Comparison of ENCODE assay signal across 9 mouse cellular contexts in the genomic region with DNA sequence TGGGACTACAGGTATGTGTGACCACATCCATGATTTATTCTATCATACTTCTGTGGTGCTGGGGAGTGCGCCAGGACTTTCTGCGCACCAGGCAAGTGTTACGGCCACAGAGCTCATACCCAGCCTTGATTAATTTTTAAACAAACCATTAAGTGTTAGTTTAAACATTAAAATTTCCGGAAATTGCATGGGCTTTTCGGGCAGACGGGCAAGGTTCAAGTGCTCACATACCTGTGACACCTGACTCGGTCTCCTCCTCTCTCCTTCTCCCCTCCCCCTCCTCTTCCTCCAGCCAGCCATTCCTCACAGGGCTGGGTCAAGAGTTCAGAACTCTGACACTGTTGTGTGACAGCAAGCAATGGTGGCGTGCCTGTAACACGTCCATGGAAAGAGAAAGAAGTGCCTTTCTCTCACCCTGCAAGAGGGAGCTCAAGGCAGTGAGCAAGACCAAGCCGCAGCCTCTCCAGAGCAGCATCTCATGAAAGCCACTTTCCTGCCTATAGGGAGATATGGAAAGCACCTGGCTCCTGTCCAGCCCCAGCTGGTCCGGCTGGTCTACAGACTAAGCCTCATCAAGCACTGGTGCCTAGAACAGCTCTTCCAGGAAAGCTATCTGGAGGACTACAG. TPM values are rescaled to one million over a fixed set of nuclear protein-coding genes. Genes with fewer than 3 reads are reported as not detected.
DNase-seq lines count a peak whose midpoint lies in the region; ATAC-seq and TF ChIP-seq lines count a peak whose summit lies in the region.
"Had no signal": no experiment of that assay in that cellular context is flagged by ENCODE, and none has a peak within 500 bp of the region (broad histone marks: within the 10 kb centered on the region; RNA-seq: fewer than 3 reads in every experiment).

No protein-coding gene starts in this region.

- DNase-seq in gastrocnemius, adult 2 months: no peak
- no peak for DNase-seq in gastrocnemius, postnatal 14 days
- peak; percentile 84 for DNase-seq in kidney, adult 18-20 months
- DNase-seq in adrenal gland, adult 8-10 months: no peak
- DNase-seq in midbrain, embryonic 14.5 days: no peak

- H3K4me1 ChIP-seq in lung, embryonic 16.5 days (replicated peaks; ENCODE audit: control insufficient read depth, insufficient read depth, low read length): peaks cover 28% of the 10 kb centered on the region
- H3K4me1 ChIP-seq in midbrain, embryonic 14.5 days (ENCODE audit: control insufficient read depth, insufficient read depth, low read length): no peaks in the 10 kb centered on the region
- H3K4me1 ChIP-seq in hindbrain, embryonic 12.5 days: no peaks in the 10 kb centered on the region

- peak; percentile 88 for ATAC-seq in lung, embryonic 16.5 days (ENCODE audit: low read depth)
- ATAC-seq in midbrain, embryonic 14.5 days (ENCODE audit: low FRiP score, low TSS enrichment): no peak
- no peak for ATAC-seq in hindbrain, embryonic 12.5 days (ENCODE audit: low FRiP score)

- peaks cover 4% of the 10 kb centered on the region; the same call in 1 of the 2 replicates for H3K9me3 ChIP-seq in lung, embryonic 16.5 days (ENCODE audit: control insufficient read depth, low read length)
- no peaks in the 10 kb centered on the region for H3K9me3 ChIP-seq in midbrain, embryonic 14.5 days (ENCODE audit: control insufficient read depth, low read length)
- H3K9me3 ChIP-seq in hindbrain, embryonic 12.5 days (replicated peaks): no peaks in the 10 kb centered on the region; the same call in 1 of the 2 replicates

- no peak for TF ChIP-seq CTCF in gastrocnemius, adult 2 months (IDR thresholded peaks at IDR 0.05)
- no peak for TF ChIP-seq CTCF in C2C12 (IDR thresholded peaks at IDR 0.05; ENCODE audit: control insufficient read depth, insufficient read depth, insufficient read length)

- H3K9ac ChIP-seq in lung, embryonic 16.5 days (ENCODE audit: low read length): peak overlapping the region; percentile 11; the same call in 1 of the 2 replicates
- H3K9ac ChIP-seq in midbrain, embryonic 14.5 days (replicated peaks; ENCODE audit: low read length): no peak overlapping the region
- H3K9ac ChIP-seq in hindbrain, embryonic 12.5 days: no peak overlapping the region
- H3K9ac ChIP-seq: liver, embryonic 14.5 days had no signal

- peak overlapping the region; percentile 10 for H3K4me2 ChIP-seq in lung, embryonic 16.5 days (ENCODE audit: low read depth, low read length)
- no peak overlapping the region for H3K4me2 ChIP-seq in midbrain, embryonic 14.5 days (ENCODE audit: low read length)
- no peak overlapping the region for H3K4me2 ChIP-seq in hindbrain, embryonic 12.5 days (replicated peaks)

- 14% methylated on average over 11 of the region's 11 CpGs for WGBS in lung, embryonic 16.5 days
- 83% methylated on average over 11 of the region's 11 CpGs for WGBS in midbrain, embryonic 14.5 days
- 81% methylated on average over 11 of the region's 11 CpGs for WGBS in hindbrain, embryonic 12.5 days

- no peak overlapping the region for H3K4me3 ChIP-seq in gastrocnemius, adult 2 months
- H3K4me3 ChIP-seq in C2C12 (ENCODE audit: insufficient read depth, poor library complexity, severe bottlenecking): peak overlapping the region; percentile 34
- no peak overlapping the region; the same call in 1 of the 2 replicates for H3K4me3 ChIP-seq in lung, embryonic 16.5 days (ENCODE audit: low read length)
- H3K4me3 ChIP-seq in midbrain, embryonic 14.5 days (replicated peaks; ENCODE audit: low read depth, low read length): no peak overlapping the region
- no peak overlapping the region for H3K4me3 ChIP-seq in hindbrain, embryonic 12.5 days

- peaks cover 33% of the 10 kb centered on the region for H3K79me2 ChIP-seq in C2C12 (ENCODE audit: control insufficient read depth, insufficient read depth)

- no peaks in the 10 kb centered on the region for H3K27me3 ChIP-seq in C2C12 (ENCODE audit: control insufficient read depth, insufficient read depth, insufficient read length)
- no peaks in the 10 kb centered on the region for H3K27me3 ChIP-seq in lung, embryonic 16.5 days (ENCODE audit: control insufficient read depth, insufficient read depth, low read depth, low read length)
- H3K27me3 ChIP-seq in midbrain, embryonic 14.5 days (ENCODE audit: control insufficient read depth, insufficient read depth, low read length): no peaks in the 10 kb centered on the region
- no peaks in the 10 kb centered on the region for H3K27me3 ChIP-seq in hindbrain, embryonic 12.5 days

- H3ac ChIP-seq in C2C12 (ENCODE audit: control insufficient read depth, insufficient read length, low read depth): peak overlapping the region; percentile 81

- H3K27ac ChIP-seq in gastrocnemius, adult 2 months: peak overlapping the region; percentile 4; the same call in 1 of the 2 replicates
- peak overlapping the region; percentile 68 for H3K27ac ChIP-seq in lung, embryonic 16.5 days (ENCODE audit: low read length)
- no peak overlapping the region for H3K27ac ChIP-seq in midbrain, embryonic 14.5 days (replicated peaks; ENCODE audit: low read depth, low read length)
- no peak overlapping the region for H3K27ac ChIP-seq in hindbrain, embryonic 12.5 days
- H3K27ac ChIP-seq: liver, embryonic 14.5 days had no signal

- intact Hi-C loops in gastrocnemius, adult 2 months (cut with DNase I): no loop called here
- intact Hi-C loops in gastrocnemius, postnatal 14 days (cut with DNase I; ENCODE audit: low total_unique reads): no loop called here

- no peaks in the 10 kb centered on the region for H3K36me3 ChIP-seq in C2C12 (ENCODE audit: control insufficient read depth, insufficient read depth)
- H3K36me3 ChIP-seq in lung, embryonic 16.5 days (ENCODE audit: control insufficient read depth, insufficient read depth, low read length): no peaks in the 10 kb centered on the region
- no peaks in the 10 kb centered on the region for H3K36me3 ChIP-seq in midbrain, embryonic 14.5 days (ENCODE audit: control insufficient read depth, insufficient read depth, low read length)
- no peaks in the 10 kb centered on the region for H3K36me3 ChIP-seq in hindbrain, embryonic 12.5 days

- peaks cover 7% of the 10 kb centered on the region for H3K79me3 ChIP-seq in C2C12 (ENCODE audit: low read depth)

TF ChIP-seq in C2C12, 6 proteins besides CTCF, POLR2A, EP300 and RAD21:
- TF ChIP-seq MAX (IDR thresholded peaks at IDR 0.05) (no peak), MYOG (IDR thresholded peaks at IDR 0.05; ENCODE audit: control insufficient read depth, extremely low read depth, insufficient read length) (no peak), CEBPB (IDR thresholded peaks at IDR 0.05; ENCODE audit: low read depth) (no peak), USF1 (IDR thresholded peaks at IDR 0.05; ENCODE audit: low read depth) (no peak), MYOD1 (IDR thresholded peaks at IDR 0.05; ENCODE audit: control insufficient read depth, insufficient read length, low read depth) (no peak), FOSL1 (IDR thresholded peaks at IDR 0.05; ENCODE audit: insufficient read depth, low read length, poor library complexity, severe bottlenecking) (no peak)

RNA-seq across cellular contexts. Expression of a gene that starts 13.0 kb away (rescaled TPM):
- 1 to 10 TPM; 5.2 TPM for total RNA-seq in gastrocnemius, adult 2 months (2021)
- total RNA-seq in gastrocnemius, postnatal 14 days (2021): 10 to 100 TPM; 15.6 to 20.0 TPM
- polyA plus RNA-seq in C2C12 (2012; fragmentation: generic; extraction: Trizol): 8.6 TPM
- polyA plus RNA-seq in lung, embryonic 16.5 days (2015; fragmentation: Nextera tagmentation; extraction: Ambion mirVana): 4.9 and 6.5 TPM in 2 replicates
- 100 to 1,000 TPM in 1 of 4 experiments, 10 to 100 TPM in 3; 51.6 to 101 (median 76.5) TPM for total RNA-seq in adrenal gland, adult 8-10 months (2022)
- polyA plus RNA-seq in midbrain, embryonic 14.5 days (2014; fragmentation: Nextera tagmentation; extraction: Ambion mirVana): 0.34 and 3.9 TPM in 2 replicates
- 0.83 and 1.1 TPM in 2 replicates for polyA plus RNA-seq in hindbrain, embryonic 12.5 days (2016; fragmentation: Nextera tagmentation; extraction: Ambion mirVana)
- polyA plus RNA-seq: liver, embryonic 14.5 days had no signal

RNA-seq across cellular contexts. Expression of a gene that starts 53.7 kb away (rescaled TPM):
- 10 to 100 TPM; 60.3 to 64.2 TPM for total RNA-seq in gastrocnemius, adult 2 months (2021)
- 10 to 100 TPM; 38.9 to 44.1 TPM for total RNA-seq in gastrocnemius, postnatal 14 days (2021)
- 36.9 TPM for polyA plus RNA-seq in C2C12 (2012; fragmentation: generic; extraction: Trizol)
- polyA plus RNA-seq in lung, embryonic 16.5 days (2015; fragmentation: Nextera tagmentation; extraction: Ambion mirVana): 73.9 and 74.9 TPM in 2 replicates
- total RNA-seq in adrenal gland, adult 8-10 months (2022): 100 to 1,000 TPM in 1 of 4 experiments, 10 to 100 TPM in 3; 76.3 to 100 (median 88.2) TPM
- polyA plus RNA-seq in midbrain, embryonic 14.5 days (2014; fragmentation: Nextera tagmentation; extraction: Ambion mirVana): 53.2 and 70.0 TPM in 2 replicates
- polyA plus RNA-seq in hindbrain, embryonic 12.5 days (2016; fragmentation: Nextera tagmentation; extraction: Ambion mirVana): 74.9 and 77.1 TPM in 2 replicates

RNA-seq across cellular contexts. Expression of a gene that starts 53.9 kb away (rescaled TPM):
- total RNA-seq in gastrocnemius, adult 2 months (2021): 10 to 100 TPM; 16.9 to 19.7 TPM
- 10 to 100 TPM; 24.2 to 29.3 TPM for total RNA-seq in gastrocnemius, postnatal 14 days (2021)
- polyA plus RNA-seq in C2C12 (2012; fragmentation: generic; extraction: Trizol): 91.8 TPM
- 132 and 140 TPM in 2 replicates for polyA plus RNA-seq in lung, embryonic 16.5 days (2015; fragmentation: Nextera tagmentation; extraction: Ambion mirVana)
- 10 to 100 TPM; 68.4 to 87.8 (median 77.1) TPM for total RNA-seq in adrenal gland, adult 8-10 months (2022)
- 72.3 and 114 TPM in 2 replicates for polyA plus RNA-seq in midbrain, embryonic 14.5 days (2014; fragmentation: Nextera tagmentation; extraction: Ambion mirVana)
- polyA plus RNA-seq in hindbrain, embryonic 12.5 days (2016; fragmentation: Nextera tagmentation; extraction: Ambion mirVana): 163 and 170 TPM in 2 replicates

Comparison
In these comparisons a context has a peak if more than half of its experiments do, and no peak if none do; other contexts are left out.
1. H3K27ac ChIP-seq: peak in gastrocnemius, adult 2 months (single experiment) and lung, embryonic 16.5 days (single experiment); none in midbrain, embryonic 14.5 days (single experiment) and hindbrain, embryonic 12.5 days (single experiment).